Mouse (Mus musculus) kidney, postnatal 0 days (tissue): ENCODE measurements around the gene Slc9a3r1. TPM values are rescaled to one million over a fixed set of nuclear protein-coding genes. Genes with fewer than 3 reads are reported as not detected.

Experiments
- ATAC-seq: fragments of 200-750 bp; cut with Nextera tagmentation; replicated peaks from 2 replicates; pipeline ENCODE4 v1.8.0; 2017; ENCODE audit warnings: low read depth, moderate number of reproducible peaks, moderate TSS enrichment, moderate library complexity; ENCODE audit not compliant: low FRiP score
- DNase-seq: peaks from one replicate; pipeline ENCODE4 v3.0.0-alpha.2; 2016; ENCODE audit warnings: low spot score
- H3K27ac ChIP-seq: fragments of 300-500 bp; sonication (generic); 2 replicates; pipeline ENCODE4 v1.5.1; 2014; ENCODE audit warnings: mild to moderate bottlenecking
- H3K27me3 ChIP-seq: fragments of 300-500 bp; sonication (generic); 2 replicates; pipeline ENCODE4 v1.6.1; 2014; ENCODE audit warnings: low read length, mixed read lengths; ENCODE audit not compliant: insufficient read depth
- H3K36me3 ChIP-seq: fragments of 300-500 bp; sonication (generic); 2 replicates; pipeline ENCODE4 v1.6.1; 2014; ENCODE audit warnings: low read length, mixed read lengths; ENCODE audit not compliant: insufficient read depth
- H3K4me1 ChIP-seq: fragments of 300-500 bp; sonication (generic); replicated peaks from 2 replicates; pipeline ENCODE4 v1.6.1; 2014; ENCODE audit warnings: antibody characterized with exemption, low read length, mixed read lengths; ENCODE audit not compliant: insufficient read depth
- H3K4me2 ChIP-seq: fragments of 300-500 bp; sonication (generic); 2 replicates; pipeline ENCODE4 v1.6.1; 2014; ENCODE audit warnings: mild to moderate bottlenecking, low read length, moderate library complexity, mixed read lengths
- H3K4me3 ChIP-seq: fragments of 300-500 bp; sonication (generic); replicated peaks from 2 replicates; pipeline ENCODE4 v1.5.1; 2014; ENCODE audit warnings: low read depth, low read length
- H3K9ac ChIP-seq: fragments of 300-500 bp; sonication (generic); 2 replicates; pipeline ENCODE4 v1.6.1; 2014; ENCODE audit warnings: low read depth, low read length
- H3K9me3 ChIP-seq: fragments of 300-500 bp; sonication (generic); replicated peaks from 2 replicates; pipeline ENCODE4 v1.6.1; 2016; ENCODE audit warnings: low read length, inconsistent platforms, mixed read lengths
- CTCF ChIP-seq: IDR thresholded peaks from 2 replicates; pipeline ENCODE4 v1.5.1; 2016; ENCODE audit warnings: antibody characterized with exemption, low read depth, mild to moderate bottlenecking, moderate library complexity
- WGBS: fragments of 180-500 bp; shearing (Covaris S2); extraction: QIAGEN DNeasy Blood & Tissue Kit; methylation state at CpG from one replicate; pipeline ENCODE4 v1.1.7; 2014; 5-methylcytosine and 5-hydroxymethylcytosine counted together
- polyA plus RNA-seq: library from polyadenylated mRNA; unstranded; fragments of >200 nt; fragmentation: Nextera tagmentation; extraction: Ambion mirVana; gene quantifications from 2 replicates; pipeline ENCODE4 v1.2.1, GENCODE M21; 2015

The Slc9a3r1 gene
- polyA plus RNA-seq, 1 experiment from 2014 or later: 163 TPM

- no peak overlapping the region for H3K4me3 ChIP-seq
- H3K9me3 ChIP-seq: no peaks in the 10 kb centered on the region
- H3K27me3 ChIP-seq: no peaks in the 10 kb centered on the region
- peaks cover 41% of the 10 kb centered on the region for H3K4me1 ChIP-seq
- peak overlapping the region; percentile 37 for H3K27ac ChIP-seq
- no peak overlapping the region for H3K9ac ChIP-seq
- H3K4me2 ChIP-seq: peak overlapping the region; percentile 36
- peak; percentile 67 for ATAC-seq
- 31% methylated on average over 10 of the region's 10 CpGs for WGBS
- peak; percentile 63 for DNase-seq
- peaks cover 7% of the 10 kb centered on the region; the same call in 1 of the 2 replicates for H3K36me3 ChIP-seq
- no peak for TF ChIP-seq CTCF
These were observed 14.5 kb downstream of the Slc9a3r1 start for GRCm38 (mm10) chr11:115177559-115178195.

DNA sequence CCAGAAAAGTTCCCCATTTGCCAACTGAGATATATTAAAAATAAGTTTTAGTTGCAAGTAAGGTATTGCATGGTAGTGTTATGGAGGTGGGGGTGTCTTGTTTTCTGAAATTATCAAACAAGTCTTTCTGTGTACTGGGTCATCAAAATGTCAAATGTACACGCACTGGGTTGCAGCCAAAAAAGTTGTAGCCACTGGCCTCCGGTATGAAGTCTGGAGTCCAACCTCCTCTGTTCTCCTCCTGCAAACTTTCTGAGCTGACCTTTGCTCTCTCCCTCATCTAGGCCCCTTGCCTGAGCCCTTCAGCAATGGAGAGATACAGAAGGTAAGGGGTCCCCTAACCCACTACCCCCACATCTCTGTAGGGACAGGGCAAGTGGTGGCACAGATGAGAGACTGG lies 15.6 kb downstream of the Slc9a3r1 start:
- no peak overlapping the region for H3K27ac ChIP-seq
- H3K4me3 ChIP-seq: no peak overlapping the region
- no peak overlapping the region for H3K4me2 ChIP-seq
- H3K27me3 ChIP-seq: no peaks in the 10 kb centered on the region
- H3K4me1 ChIP-seq: peaks cover 30% of the 10 kb centered on the region
- WGBS: 65% methylated on average over 2 of the region's 2 CpGs
- no peak for TF ChIP-seq CTCF
- no peak for ATAC-seq
- H3K9me3 ChIP-seq: no peaks in the 10 kb centered on the region
- no peak overlapping the region for H3K9ac ChIP-seq
- H3K36me3 ChIP-seq: peaks cover 7% of the 10 kb centered on the region; the same call in 1 of the 2 replicates
- DNase-seq: no peak

- H3K4me3 ChIP-seq: no peak overlapping the region
- peaks cover 26% of the 10 kb centered on the region for H3K4me1 ChIP-seq
- peaks cover 7% of the 10 kb centered on the region; the same call in 1 of the 2 replicates for H3K36me3 ChIP-seq
- no peak overlapping the region for H3K4me2 ChIP-seq
- ATAC-seq: no peak
- H3K9me3 ChIP-seq: no peaks in the 10 kb centered on the region
- TF ChIP-seq CTCF: no peak
- H3K27me3 ChIP-seq: no peaks in the 10 kb centered on the region
- no peak overlapping the region for H3K27ac ChIP-seq
- 85% methylated on average over 6 of the region's 6 CpGs for WGBS
- DNase-seq: no peak
- H3K9ac ChIP-seq: no peak overlapping the region
These were observed 16.1 kb downstream of the Slc9a3r1 start for GRCm38 (mm10) chr11:115179191-115179590.

GRCm38 (mm10) chr11:115179881-115180280 lies 16.7 kb downstream of the Slc9a3r1 start:
- no peak for ATAC-seq
- no peak overlapping the region for H3K27ac ChIP-seq
- no peak for TF ChIP-seq CTCF

GRCm38 (mm10) chr11:115181913-115182638 lies 18.9 kb downstream of the Slc9a3r1 start:
- peaks cover 15% of the 10 kb centered on the region for H3K4me1 ChIP-seq
- ATAC-seq: 0 out of 2 replicates have a peak, but pooled peaks have one; percentile 5
- peak; percentile 89 for DNase-seq
- 19% methylated on average over 12 of the region's 12 CpGs for WGBS
- H3K27ac ChIP-seq: no peak overlapping the region
- no peak overlapping the region for H3K4me2 ChIP-seq
- H3K4me3 ChIP-seq: no peak overlapping the region
- H3K9me3 ChIP-seq: no peaks in the 10 kb centered on the region
- TF ChIP-seq CTCF: peak; percentile 97
- peaks cover 7% of the 10 kb centered on the region; the same call in 1 of the 2 replicates for H3K36me3 ChIP-seq
- H3K27me3 ChIP-seq: no peaks in the 10 kb centered on the region
- H3K9ac ChIP-seq: no peak overlapping the region

More at GRCm38 (mm10) chr11:115179881-115180280, 16.7 kb downstream of the Slc9a3r1 start:
- Histone ChIP-seq H3K27me3 (no peaks in the 10 kb centered on the region), H3K4me3 (no peak overlapping the region), H3K9me3 (no peaks in the 10 kb centered on the region), H3K4me2 (no peak overlapping the region), H3K9ac (no peak overlapping the region), H3K36me3 (peaks cover 7% of the 10 kb centered on the region; the same call in 1 of the 2 replicates), H3K4me1 (peaks cover 23% of the 10 kb centered on the region)
- WGBS: 84% methylated on average over 6 of the region's 6 CpGs
- DNase-seq: no peak

DNA sequence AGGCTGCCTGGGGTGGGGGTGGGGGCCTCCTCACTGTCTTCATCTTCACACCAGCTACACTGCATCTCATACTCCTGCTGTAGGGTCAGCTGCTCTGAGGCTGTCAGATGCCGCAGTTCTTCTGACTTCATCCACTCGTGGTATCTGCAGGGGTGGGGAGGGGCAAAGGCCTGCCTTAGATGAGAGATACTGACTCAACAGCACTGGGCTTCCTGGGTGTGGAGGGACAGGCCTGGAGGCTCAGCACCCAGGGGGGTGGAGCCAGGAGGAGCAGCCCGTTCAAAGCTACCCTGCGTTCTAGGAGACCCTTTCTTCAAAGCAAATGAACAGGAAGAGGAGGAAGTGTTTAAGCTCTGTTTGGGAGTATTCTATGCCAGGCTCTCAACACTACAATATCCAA lies 21.8 kb downstream of the Slc9a3r1 start:
- no peak for TF ChIP-seq CTCF
- no peaks in the 10 kb centered on the region for H3K27me3 ChIP-seq
- H3K36me3 ChIP-seq: peaks cover 7% of the 10 kb centered on the region; the same call in 1 of the 2 replicates
- ATAC-seq: no peak
- 40% methylated on average over 4 of the region's 4 CpGs for WGBS
- peaks cover 10% of the 10 kb centered on the region for H3K4me1 ChIP-seq
- H3K9me3 ChIP-seq: no peaks in the 10 kb centered on the region
- DNase-seq: no peak
- no peak overlapping the region for H3K4me3 ChIP-seq
- no peak overlapping the region for H3K27ac ChIP-seq
- no peak overlapping the region for H3K9ac ChIP-seq
- no peak overlapping the region for H3K4me2 ChIP-seq
